Mouse (Mus musculus) cerebellum, adult 2 months (tissue): ENCODE results near the gene Zfyve9.

Experiments
- CTCF ChIP-seq: fragments of 200-500 bp; IDR thresholded peaks from 2 replicates; pipeline ENCODE4 v1.5.1; 2011; ENCODE audit warnings: low read depth, mild to moderate bottlenecking, control low read depth, low read length, moderate library complexity, borderline replicate concordance; ENCODE audit not compliant: insufficient read depth
- POLR2A ChIP-seq: fragments of 200-500 bp; IDR thresholded peaks from 2 replicates; pipeline ENCODE4 v1.6.1; 2011; ENCODE audit warnings: low read length, control low read depth, borderline replicate concordance; ENCODE audit not compliant: insufficient read depth

GRCm38 (mm10) chr4:108633703-108634102 is 146.9 kb downstream of the Zfyve9 start:
- TF ChIP-seq CTCF (no peak), POLR2A (no peak)
